Mouse (Mus musculus): ENCODE measurements around the gene Tspan18.

DNA sequence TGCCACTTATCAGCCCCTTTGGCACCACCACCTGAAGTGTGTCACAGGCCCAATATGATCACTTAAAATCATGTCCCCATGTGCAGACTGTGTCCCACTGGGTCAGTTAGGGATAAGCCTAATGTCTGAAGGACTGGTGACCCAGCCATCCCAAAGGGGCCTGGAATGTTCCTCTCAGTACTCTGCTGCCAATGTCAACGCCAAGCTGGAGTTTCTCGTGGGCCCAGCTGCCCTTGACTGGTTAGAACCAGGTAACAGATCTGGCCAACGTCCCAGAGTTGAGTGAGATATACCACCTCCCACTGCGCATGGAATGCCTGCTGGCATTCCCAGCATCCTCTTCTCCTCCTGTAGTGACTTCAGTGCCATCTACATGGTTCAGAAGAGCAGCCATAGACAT, 5.2 kb downstream of the Tspan18 start:
- TF ChIP-seq CTCF (IDR thresholded peaks at IDR 0.05; ENCODE audit: low read depth, low read length), result no peak
- no peak for TF ChIP-seq POLR2A (IDR thresholded peaks at IDR 0.05; ENCODE audit: extremely low read depth, insufficient read depth, low read length)

All from liver, adult 2 months (tissue).